Mouse (Mus musculus): ENCODE data around the gene Kcnn3. TPM values are rescaled to one million over a fixed set of nuclear protein-coding genes. Genes with fewer than 3 reads are reported as not detected.

The Kcnn3 gene
- polyA plus RNA-seq (2017; shearing (Covaris generic)): under 1 TPM; 0.04 to 0.12 TPM

DNA sequence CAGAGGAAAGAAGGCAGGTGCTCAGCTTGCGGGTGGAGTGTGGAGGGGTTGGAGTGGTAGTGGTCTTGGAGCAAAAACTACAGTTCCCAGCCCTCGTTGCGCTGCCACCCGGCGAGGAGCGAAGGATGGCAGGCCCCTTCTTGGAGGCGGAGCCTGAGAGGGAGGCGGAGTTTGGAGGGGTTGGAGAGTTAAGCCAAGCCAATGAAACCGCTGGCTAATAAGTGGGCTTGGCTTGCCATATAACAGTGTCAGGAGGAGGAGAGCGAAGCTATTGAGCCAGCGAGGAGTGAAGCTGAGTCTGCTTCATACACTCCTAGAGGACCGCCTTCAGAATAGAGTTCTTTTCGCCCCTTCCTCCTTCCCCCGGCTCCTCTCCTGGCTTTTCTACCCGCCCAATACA is at the start of gene Kcnn3:
Kcnn3 (plus strand) TSS at position 271 of the 400 bp plus-strand sequence.

GRCm38 (mm10) chr3:89714359-89715206 is 194.6 kb downstream of the Kcnn3 start, which contains the start of gene Adar:
Gene Adar, plus strand, starts transcription at chr3:89715022.

Other genes starting within 250 kb of the Kcnn3 start
- gene Slc50a1, start 249.6 kb upstream of the Kcnn3 start, polyA plus RNA-seq (2017; shearing (Covaris generic)): 100 to 1,000 TPM; 239 to 241 TPM
- not detected for gene Efna1, start 239.0 kb upstream of the Kcnn3 start, polyA plus RNA-seq (2017; shearing (Covaris generic))
- under 1 TPM in 1 of 2 experiments, not detected in 1; 0.49 TPM for gene Efna3, start 197.2 kb upstream of the Kcnn3 start, polyA plus RNA-seq (2017; shearing (Covaris generic))
- gene Efna4, start 182.1 kb upstream of the Kcnn3 start, polyA plus RNA-seq (2017; shearing (Covaris generic)): under 1 TPM; 0.42 to 0.82 TPM
- gene Adam15, start 170.2 kb upstream of the Kcnn3 start, polyA plus RNA-seq (2017; shearing (Covaris generic)): 10 to 100 TPM; 24.1 to 31.4 TPM
- gene Dcst2, start 158.2 kb upstream of the Kcnn3 start, polyA plus RNA-seq (2017; shearing (Covaris generic)): under 1 TPM; 0.27 to 0.37 TPM
- under 1 TPM; 0.32 to 0.40 TPM for gene Dcst1, start 154.9 kb upstream of the Kcnn3 start, polyA plus RNA-seq (2017; shearing (Covaris generic))
- 10 to 100 TPM; 45.3 to 49.2 TPM for gene Zbtb7b, start 125.4 kb upstream of the Kcnn3 start, polyA plus RNA-seq (2017; shearing (Covaris generic))
- gene Lenep, start 117.4 kb upstream of the Kcnn3 start, polyA plus RNA-seq (2017; shearing (Covaris generic)): 1 to 10 TPM in 1 of 2 experiments, not detected in 1; 1.8 TPM
- 10 to 100 TPM; 54.6 to 58.7 TPM for gene Flad1, start 108.3 kb upstream of the Kcnn3 start, polyA plus RNA-seq (2017; shearing (Covaris generic))
- 10 to 100 TPM; 13.5 to 16.3 TPM for gene Cks1b, start 101.8 kb upstream of the Kcnn3 start, polyA plus RNA-seq (2017; shearing (Covaris generic))
- 10 to 100 TPM; 69.6 to 83.1 TPM for gene Shc1, start 101.7 kb upstream of the Kcnn3 start, polyA plus RNA-seq (2017; shearing (Covaris generic))
- 10 to 100 TPM; 76.0 to 78.7 TPM for gene Pygo2, start 90.0 kb upstream of the Kcnn3 start, polyA plus RNA-seq (2017; shearing (Covaris generic))
- 100 to 1,000 TPM; 113 to 129 TPM for gene Pbxip1, start 83.5 kb upstream of the Kcnn3 start, polyA plus RNA-seq (2017; shearing (Covaris generic))
- 10 to 100 TPM; 17.2 to 17.9 TPM for gene Pmvk, start 65.6 kb upstream of the Kcnn3 start, polyA plus RNA-seq (2017; shearing (Covaris generic))
- 100 to 1,000 TPM in 1 of 2 experiments, 10 to 100 TPM in 1; 94.9 to 105 TPM for gene Adar, start 194.9 kb downstream of the Kcnn3 start, polyA plus RNA-seq (2017; shearing (Covaris generic))
- gene Chrnb2, start 244.5 kb downstream of the Kcnn3 start, polyA plus RNA-seq (2017; shearing (Covaris generic)): 1 to 10 TPM; 1.3 to 2.6 TPM